Mouse (Mus musculus) ES-Bruce4 (cell line): ENCODE data around the gene Edil3. TPM values are rescaled to one million over a fixed set of nuclear protein-coding genes. Genes with fewer than 3 reads are reported as not detected.

Source experiments
- H3K27ac ChIP-seq: 2 replicates; pipeline ENCODE4 v1.5.1; 2012; ENCODE audit warnings: low read length, inconsistent platforms; ENCODE audit not compliant: insufficient read depth
- H3K27me3 ChIP-seq: 2 replicates; pipeline ENCODE4 v1.6.1; 2012; ENCODE audit warnings: mild to moderate bottlenecking, low read length, inconsistent platforms; ENCODE audit not compliant: control insufficient read depth, poor library complexity, insufficient read depth, severe bottlenecking
- H3K36me3 ChIP-seq: 2 replicates; pipeline ENCODE4 v1.6.1; 2012; ENCODE audit warnings: inconsistent platforms, mild to moderate bottlenecking, low read length, moderate library complexity; ENCODE audit not compliant: control insufficient read depth, poor library complexity, insufficient read depth, severe bottlenecking
- H3K4me1 ChIP-seq: one replicate; pipeline ENCODE4 v1.8.1; 2011; ENCODE audit warnings: low read length; ENCODE audit not compliant: control insufficient read depth, insufficient read depth
- H3K4me3 ChIP-seq: 2 replicates; pipeline ENCODE4 v1.5.1; 2011; ENCODE audit warnings: low read depth, mild to moderate bottlenecking, low read length
- H3K9ac ChIP-seq: 2 replicates; pipeline ENCODE4 v1.6.1; 2012; ENCODE audit warnings: low read depth, mild to moderate bottlenecking, inconsistent platforms; ENCODE audit not compliant: poor library complexity, severe bottlenecking
- H3K9me3 ChIP-seq: replicated peaks from 2 replicates; pipeline ENCODE4 v1.6.1; 2012; ENCODE audit warnings: mild to moderate bottlenecking, low read length, inconsistent platforms; ENCODE audit not compliant: control insufficient read depth, poor library complexity, insufficient read depth, severe bottlenecking
- CTCF ChIP-seq: IDR thresholded peaks from one replicate; pipeline ENCODE4 v1.8.1; 2011; ENCODE audit warnings: low read depth, low read length
- EP300 ChIP-seq: IDR thresholded peaks from 2 replicates; pipeline ENCODE4 v1.6.1; 2011; ENCODE audit warnings: low read depth, low read length; ENCODE audit not compliant: insufficient read depth
- POLR2A ChIP-seq: IDR thresholded peaks from one replicate; pipeline ENCODE4 v1.8.1; 2011; ENCODE audit warnings: low read length; ENCODE audit not compliant: insufficient read depth
- polyA plus RNA-seq: library from polyadenylated mRNA; stranded (reverse); fragments of >200 nt; gene quantifications from 2 replicates; pipeline ENCODE4 v1.2.4, GENCODE M21; 2011; ENCODE audit warnings: low read depth; ENCODE audit not compliant: missing spikeins, insufficient read depth, insufficient read length

Edil3 gene
- polyA plus RNA-seq, 1 experiment = 1.0 TPM

GRCm38 (mm10) chr13:89146056-89146547 lies 324.8 kb downstream of the Edil3 start:
- Histone ChIP-seq H3K4me3 (no peak overlapping the region), H3K36me3 (no peaks in the 10 kb centered on the region), H3K9ac (no peak overlapping the region), H3K4me1 (no peaks in the 10 kb centered on the region), H3K27me3 (no peaks in the 10 kb centered on the region), H3K9me3 (no peaks in the 10 kb centered on the region), H3K27ac (no peak overlapping the region)
- TF ChIP-seq CTCF (no peak), POLR2A (no peak), EP300 (no peak)

GRCm38 (mm10) chr13:89151878-89152277 lies 330.6 kb downstream of the Edil3 start:
- H3K4me3 ChIP-seq = no peak overlapping the region
- H3K4me1 ChIP-seq = no peaks in the 10 kb centered on the region
- H3K27me3 ChIP-seq = no peaks in the 10 kb centered on the region
- H3K9ac ChIP-seq = no peak overlapping the region
- H3K36me3 ChIP-seq = no peaks in the 10 kb centered on the region
- TF ChIP-seq POLR2A (no peak), CTCF (no peak), EP300 (no peak)
- H3K9me3 ChIP-seq = no peaks in the 10 kb centered on the region
- no peak overlapping the region for H3K27ac ChIP-seq

- H3K27me3 ChIP-seq = no peaks in the 10 kb centered on the region
- H3K36me3 ChIP-seq = no peaks in the 10 kb centered on the region
- H3K9me3 ChIP-seq = no peaks in the 10 kb centered on the region
- no peaks in the 10 kb centered on the region for H3K4me1 ChIP-seq
- H3K9ac ChIP-seq = no peak overlapping the region
- TF ChIP-seq POLR2A = no peak
- TF ChIP-seq CTCF = no peak
- TF ChIP-seq EP300 = no peak
- H3K4me3 ChIP-seq = no peak overlapping the region
- no peak overlapping the region for H3K27ac ChIP-seq
Measured at GRCm38 (mm10) chr13:89167960-89168359, 346.7 kb downstream of the Edil3 start.

GRCm38 (mm10) chr13:89170040-89170439 lies 348.8 kb downstream of the Edil3 start:
- Histone ChIP-seq H3K9ac (no peak overlapping the region), H3K4me3 (no peak overlapping the region), H3K9me3 (no peaks in the 10 kb centered on the region), H3K4me1 (no peaks in the 10 kb centered on the region), H3K27me3 (no peaks in the 10 kb centered on the region), H3K27ac (no peak overlapping the region), H3K36me3 (no peaks in the 10 kb centered on the region)
- no peak for TF ChIP-seq CTCF
- no peak for TF ChIP-seq POLR2A
- TF ChIP-seq EP300 = no peak

GRCm38 (mm10) chr13:89175154-89175553 lies 353.9 kb downstream of the Edil3 start:
- Histone ChIP-seq H3K4me1 (no peaks in the 10 kb centered on the region), H3K9me3 (no peaks in the 10 kb centered on the region), H3K36me3 (no peaks in the 10 kb centered on the region), H3K9ac (no peak overlapping the region), H3K27me3 (no peaks in the 10 kb centered on the region), H3K27ac (no peak overlapping the region), H3K4me3 (no peak overlapping the region)
- TF ChIP-seq POLR2A (no peak), EP300 (no peak), CTCF (no peak)

GRCm38 (mm10) chr13:89189051-89189450 lies 367.8 kb downstream of the Edil3 start:
- no peaks in the 10 kb centered on the region for H3K27me3 ChIP-seq
- no peak overlapping the region for H3K4me3 ChIP-seq
- no peak overlapping the region for H3K9ac ChIP-seq
- no peaks in the 10 kb centered on the region for H3K4me1 ChIP-seq
- H3K9me3 ChIP-seq = no peaks in the 10 kb centered on the region
- no peak overlapping the region for H3K27ac ChIP-seq
- no peak for TF ChIP-seq POLR2A
- TF ChIP-seq EP300 = no peak
- no peak for TF ChIP-seq CTCF
- no peaks in the 10 kb centered on the region for H3K36me3 ChIP-seq
